Mouse (Mus musculus): ENCODE data around the gene Tmem222. TPM values are rescaled to one million over a fixed set of nuclear protein-coding genes. Genes with fewer than 3 reads are reported as not detected.
A peak's percentile ranks its signal among the peaks of the same experiment; 100 is the strongest.

Gene Tmem222
- total RNA-seq (2014; rRNA removed) (22.7 and 29.7 TPM in 2 replicates), polyA plus RNA-seq (2012; rRNA removed) (45.4 and 57.0 TPM in 2 replicates)

GRCm38 (mm10) chr4:133277104-133278026, at the start of gene Tmem222:
Tmem222 (minus strand) TSS chr4:133277792.
- DNase-seq (ENCODE audit: extremely low read depth, low read depth, low spot score) = peak; percentile 94
- peak within 1 kb of the TSS; percentile 68 for H3K27ac ChIP-seq (replicated peaks; ENCODE audit: insufficient read depth, low read depth, low read length)
- no peaks in the 10 kb centered on the region for H3K36me3 ChIP-seq (ENCODE audit: control insufficient read depth, insufficient read depth, low read length)
- H3K79me2 ChIP-seq (ENCODE audit: control insufficient read depth, insufficient read depth, low read length) = peaks cover 33% of the 10 kb centered on the region; the same call in 1 of the 2 replicates
- H3K9ac ChIP-seq (ENCODE audit: low read depth, low read length) = peak within 1 kb of the TSS; percentile 85
- no peaks in the 10 kb centered on the region for H3K27me3 ChIP-seq (ENCODE audit: control insufficient read depth, insufficient read depth, low read length)
- peak; percentile 37; the same call in 1 of the 2 replicates for TF ChIP-seq POLR2A (IDR thresholded peaks at IDR 0.05; ENCODE audit: extremely low read depth, insufficient read depth, low read length)
- no peak for TF ChIP-seq CTCF (IDR thresholded peaks at IDR 0.05; ENCODE audit: low read depth, low read length)
- peaks cover 3% of the 10 kb centered on the region for H3K4me1 ChIP-seq (ENCODE audit: control insufficient read depth, insufficient read depth, low read length)
- H3K4me3 ChIP-seq (ENCODE audit: insufficient read depth, low read depth, low read length) = peak within 1 kb of the TSS; percentile 91
- WGBS = under 1% methylated on average over 72 of the region's 73 CpGs

GRCm38 (mm10) chr4:133319667-133320066, 42.1 kb upstream of the Tmem222 start:
- peaks cover 7% of the 10 kb centered on the region; the same call in 1 of the 2 replicates for H3K79me2 ChIP-seq (ENCODE audit: control insufficient read depth, insufficient read depth, low read length)
- no peak for TF ChIP-seq CTCF (IDR thresholded peaks at IDR 0.05; ENCODE audit: low read depth, low read length)
- TF ChIP-seq POLR2A (IDR thresholded peaks at IDR 0.05; ENCODE audit: extremely low read depth, insufficient read depth, low read length) = no peak
- H3K4me3 ChIP-seq (ENCODE audit: insufficient read depth, low read depth, low read length) = no peak overlapping the region
- peaks cover 23% of the 10 kb centered on the region for H3K36me3 ChIP-seq (ENCODE audit: control insufficient read depth, insufficient read depth, low read length)
- no peaks in the 10 kb centered on the region for H3K27me3 ChIP-seq (ENCODE audit: control insufficient read depth, insufficient read depth, low read length)
- peaks cover 4% of the 10 kb centered on the region; the same call in 1 of the 2 replicates for H3K4me1 ChIP-seq (ENCODE audit: control insufficient read depth, insufficient read depth, low read length)
- no peak for DNase-seq (ENCODE audit: extremely low read depth, low read depth, low spot score)
- 92% methylated on average over 3 of the region's 3 CpGs for WGBS
- no peak overlapping the region for H3K27ac ChIP-seq (replicated peaks; ENCODE audit: insufficient read depth, low read depth, low read length)
- H3K9ac ChIP-seq (ENCODE audit: low read depth, low read length) = no peak overlapping the region

- Histone ChIP-seq H3K4me3 (ENCODE audit: insufficient read depth, low read depth, low read length) (no peak overlapping the region), H3K9ac (ENCODE audit: low read depth, low read length) (no peak overlapping the region), H3K4me1 (ENCODE audit: control insufficient read depth, insufficient read depth, low read length) (peaks cover 6% of the 10 kb centered on the region; the same call in 1 of the 2 replicates), H3K27me3 (ENCODE audit: control insufficient read depth, insufficient read depth, low read length) (no peaks in the 10 kb centered on the region), H3K36me3 (ENCODE audit: control insufficient read depth, insufficient read depth, low read length) (peaks cover 20% of the 10 kb centered on the region; the same call in 1 of the 2 replicates), H3K27ac (replicated peaks; ENCODE audit: insufficient read depth, low read depth, low read length) (peak overlapping the region; percentile 34; the same call in 1 of the 2 replicates), H3K79me2 (ENCODE audit: control insufficient read depth, insufficient read depth, low read length) (no peaks in the 10 kb centered on the region; the same call in 1 of the 2 replicates)
- 81% methylated on average over 5 of the region's 5 CpGs for WGBS
- TF ChIP-seq POLR2A (IDR thresholded peaks at IDR 0.05; ENCODE audit: extremely low read depth, insufficient read depth, low read length) = no peak
- TF ChIP-seq CTCF (IDR thresholded peaks at IDR 0.05; ENCODE audit: low read depth, low read length) = no peak
- DNase-seq (ENCODE audit: extremely low read depth, low read depth, low spot score) = no peak
Measured at GRCm38 (mm10) chr4:133315991-133316390, 38.4 kb upstream of the Tmem222 start.

DNA sequence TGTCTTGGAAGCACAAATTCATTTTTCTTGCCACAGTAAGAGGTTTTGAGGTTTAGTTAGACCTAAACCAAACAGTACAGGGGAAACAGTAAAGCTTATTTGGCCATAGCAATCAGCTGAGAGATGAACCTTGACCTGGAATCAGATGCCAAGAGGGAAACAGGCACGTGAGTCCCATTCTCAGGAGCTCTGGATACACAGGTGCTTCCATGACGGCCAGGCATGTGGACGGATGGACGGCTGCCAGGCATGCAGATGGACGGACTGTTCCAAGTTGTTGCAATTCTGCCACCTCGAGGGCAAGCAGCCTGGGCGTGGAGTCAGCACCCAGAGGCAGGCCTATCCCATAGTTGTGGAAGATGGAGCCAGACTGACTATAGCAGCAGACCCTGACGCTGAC, 37.3 kb upstream of the Tmem222 start:
- no peak overlapping the region for H3K4me3 ChIP-seq (ENCODE audit: insufficient read depth, low read depth, low read length)
- no peaks in the 10 kb centered on the region for H3K27me3 ChIP-seq (ENCODE audit: control insufficient read depth, insufficient read depth, low read length)
- no peaks in the 10 kb centered on the region for H3K79me2 ChIP-seq (ENCODE audit: control insufficient read depth, insufficient read depth, low read length)
- TF ChIP-seq POLR2A (IDR thresholded peaks at IDR 0.05; ENCODE audit: extremely low read depth, insufficient read depth, low read length) (no peak), CTCF (IDR thresholded peaks at IDR 0.05; ENCODE audit: low read depth, low read length) (peak; percentile 47; the same call in 1 of the 2 replicates)
- H3K27ac ChIP-seq (replicated peaks; ENCODE audit: insufficient read depth, low read depth, low read length) = peak overlapping the region; percentile 57
- peaks cover 17% of the 10 kb centered on the region; the same call in 1 of the 2 replicates for H3K36me3 ChIP-seq (ENCODE audit: control insufficient read depth, insufficient read depth, low read length)
- 20% methylated on average over 8 of the region's 8 CpGs for WGBS
- no peak overlapping the region for H3K9ac ChIP-seq (ENCODE audit: low read depth, low read length)
- H3K4me1 ChIP-seq (ENCODE audit: control insufficient read depth, insufficient read depth, low read length) = peaks cover 6% of the 10 kb centered on the region; the same call in 1 of the 2 replicates
- DNase-seq (ENCODE audit: extremely low read depth, low read depth, low spot score) = peak; percentile 99

- H3K4me3 ChIP-seq (ENCODE audit: insufficient read depth, low read depth, low read length) = no peak overlapping the region
- peaks cover 20% of the 10 kb centered on the region for H3K36me3 ChIP-seq (ENCODE audit: control insufficient read depth, insufficient read depth, low read length)
- H3K9ac ChIP-seq (ENCODE audit: low read depth, low read length) = no peak overlapping the region
- no peak overlapping the region for H3K27ac ChIP-seq (replicated peaks; ENCODE audit: insufficient read depth, low read depth, low read length)
- peak; percentile 58 for DNase-seq (ENCODE audit: extremely low read depth, low read depth, low spot score)
- TF ChIP-seq CTCF (IDR thresholded peaks at IDR 0.05; ENCODE audit: low read depth, low read length) (peak; percentile 98), POLR2A (IDR thresholded peaks at IDR 0.05; ENCODE audit: extremely low read depth, insufficient read depth, low read length) (no peak)
- peaks cover 2% of the 10 kb centered on the region; the same call in 1 of the 2 replicates for H3K4me1 ChIP-seq (ENCODE audit: control insufficient read depth, insufficient read depth, low read length)
- H3K27me3 ChIP-seq (ENCODE audit: control insufficient read depth, insufficient read depth, low read length) = no peaks in the 10 kb centered on the region
- 1% methylated on average over 3 of the region's 3 CpGs for WGBS
- no peaks in the 10 kb centered on the region for H3K79me2 ChIP-seq (ENCODE audit: control insufficient read depth, insufficient read depth, low read length)
Measured at GRCm38 (mm10) chr4:133309948-133310347, 32.4 kb upstream of the Tmem222 start.
